Mouse (Mus musculus) left cerebral cortex, postnatal 10 days (tissue): ENCODE results near the gene Ghrh. TPM values are rescaled to one million over a fixed set of nuclear protein-coding genes. Genes with fewer than 3 reads are reported as not detected.
A peak's percentile ranks its signal among the peaks of the same experiment; 100 is the strongest.
"Not testable (repeated sequence)": the region's sequence is repeated elsewhere in the genome, so short reads cannot be mapped to it uniquely, and the experiment has no call there.

Source experiments
- DNase-seq, 2 experiments: peaks; one replicate each; pipeline ENCODE4 v3.0.0; 2021 to 2022; ENCODE audit warnings: low spot score in 2 of 2, mixed read lengths in 1 of 2; ENCODE audit errors: extremely low spot score in 1 of 2
- intact Hi-C: fragments of 180-260 bp; cut with DNase I; formaldehyde crosslinking; loops from one replicate; pipeline ENCODE4 v1.15.1; 2025
- total RNA-seq, 2 experiments: library from RNA; stranded (reverse); gene quantifications; 2 replicates each; pipeline ENCODE4 v1.2.3; 2021

Gene Ghrh
- total RNA-seq = not detected

GRCm38 (mm10) chr2:157347361-157348159 lies at the start of gene Ghrh:
Ghrh (minus strand) TSS chr2:157347506.
- DNase-seq = peak; percentile 63 to 69
- intact Hi-C loops = no loop called here

DNA sequence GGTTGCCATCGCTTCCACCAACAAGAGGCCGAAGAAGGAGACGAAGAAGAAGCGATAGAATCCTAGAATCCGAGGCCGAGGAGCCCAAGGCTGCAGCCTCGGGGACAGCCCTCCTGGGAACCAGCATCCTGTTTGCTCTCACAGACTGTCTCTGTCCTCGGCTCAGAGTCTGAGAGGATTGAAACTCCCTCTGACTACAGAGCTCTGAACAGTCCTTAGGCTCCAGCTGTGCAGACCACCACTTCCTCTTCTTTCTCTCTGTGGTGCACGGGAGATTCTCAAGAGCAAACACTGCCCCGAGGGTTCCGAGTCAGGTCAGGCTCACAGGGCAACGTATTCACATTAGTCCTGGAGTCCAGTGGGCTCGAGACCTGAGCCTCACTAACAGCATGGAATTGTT lies 48.7 kb upstream of the Ghrh start:
- peak in 1 of 2 experiments; percentile 49 for DNase-seq
- intact Hi-C loops = no loop called here

- no peak for DNase-seq
- intact Hi-C loops = no loop called here
Measured at GRCm38 (mm10) chr2:157395371-157395770, 48.1 kb upstream of the Ghrh start.

- intact Hi-C loops = no loop called here
- no peak for DNase-seq
Measured at GRCm38 (mm10) chr2:157394868-157395267, 47.6 kb upstream of the Ghrh start.

DNA sequence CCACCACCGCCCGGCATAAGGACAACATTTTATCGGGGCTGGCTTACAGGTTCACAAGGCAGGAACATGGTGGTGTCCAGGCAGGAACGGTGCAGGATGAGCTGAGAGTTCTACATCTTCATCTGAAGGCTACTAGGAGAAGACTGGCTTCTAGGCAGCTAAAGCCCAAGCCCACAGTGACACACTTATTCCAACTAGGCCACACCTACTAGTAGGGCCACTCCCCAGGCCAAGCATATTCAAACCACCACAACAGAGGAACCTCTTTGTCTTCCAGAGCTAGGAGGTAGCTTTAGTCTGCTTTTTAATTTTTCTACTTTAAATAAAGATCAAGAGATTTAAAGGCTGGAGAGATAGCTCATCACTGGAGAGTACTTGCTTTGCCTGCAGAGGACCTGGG lies 46.2 kb upstream of the Ghrh start:
- no peak for DNase-seq
- intact Hi-C loops = no loop called here

DNA sequence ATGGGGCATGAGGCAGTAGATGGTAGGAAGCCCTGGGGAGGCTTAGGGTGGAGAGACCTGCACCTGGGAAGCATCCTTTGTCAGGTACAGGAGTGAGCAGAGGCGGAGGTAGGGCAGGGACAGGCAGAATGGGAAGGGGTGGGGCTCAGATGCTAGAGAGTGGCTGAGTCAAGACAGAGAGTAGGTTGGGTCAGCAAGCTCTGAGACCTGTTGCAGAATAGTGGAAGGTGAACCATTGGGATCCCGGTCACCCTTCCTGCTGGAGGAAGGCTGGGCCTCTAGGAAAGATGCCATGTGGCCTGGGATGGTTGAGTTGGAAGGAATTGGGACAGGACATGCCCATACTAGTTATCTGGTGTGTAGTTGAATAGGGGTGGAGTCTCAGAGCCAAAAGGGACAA lies 45.0 kb upstream of the Ghrh start:
- DNase-seq = no peak
- intact Hi-C loops = no loop called here

GRCm38 (mm10) chr2:157389591-157389921 lies 42.2 kb upstream of the Ghrh start:
- intact Hi-C loops = no loop called here
- no peak for DNase-seq

DNA sequence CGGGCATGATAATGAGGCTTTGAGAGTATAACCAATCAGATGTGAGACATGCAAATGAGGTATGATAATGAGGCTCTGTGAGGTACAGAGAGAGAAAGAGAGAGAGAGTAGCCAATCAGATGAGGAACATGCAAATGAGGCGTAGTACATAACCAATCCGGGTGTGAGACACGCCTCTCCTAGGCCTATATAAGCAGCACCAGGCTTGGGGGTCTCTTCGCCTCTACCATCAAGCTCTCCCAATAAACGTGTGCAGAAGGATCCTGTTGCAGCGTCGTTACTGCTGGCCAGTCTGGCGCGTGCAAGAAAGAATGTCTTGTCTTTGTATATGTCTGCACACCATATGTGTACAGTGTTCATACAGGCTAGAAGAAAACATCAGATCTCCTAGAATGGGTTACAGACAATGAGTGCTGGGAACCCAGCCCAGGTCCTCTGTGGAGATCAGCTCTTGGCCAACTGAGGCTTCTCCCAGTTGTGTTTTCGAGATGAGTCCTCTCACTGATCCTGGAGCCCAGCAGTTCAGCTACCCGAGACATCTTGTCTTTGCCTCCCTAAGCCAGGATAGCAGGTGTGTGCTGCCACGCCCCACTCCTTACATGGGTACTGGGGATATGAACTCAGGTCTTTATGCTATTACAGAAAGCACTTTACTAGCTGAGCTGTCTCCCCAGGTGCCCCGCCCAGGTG lies 41.7 kb upstream of the Ghrh start:
- DNase-seq, intact Hi-C loops: not testable (repeated sequence)

DNA sequence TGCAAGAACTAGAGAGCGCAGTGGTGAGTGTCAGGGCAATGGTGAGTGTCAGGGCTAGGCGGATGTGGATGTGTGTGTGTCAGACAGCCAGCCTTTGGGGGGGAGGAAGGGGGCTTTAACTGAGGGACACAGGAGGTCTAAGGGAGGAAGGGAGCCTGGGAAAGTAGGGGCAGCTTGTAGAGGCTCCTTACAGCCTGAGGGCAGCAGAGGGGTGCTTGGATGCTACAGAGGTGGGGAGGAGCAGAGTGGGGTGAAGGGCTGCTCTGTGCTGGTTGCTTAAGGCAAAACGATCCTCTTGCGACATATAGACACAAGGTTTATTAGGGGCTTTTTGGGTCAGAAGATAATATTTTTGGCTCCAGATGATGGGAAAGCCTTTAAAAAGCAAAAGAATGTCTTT lies 37.5 kb upstream of the Ghrh start:
- DNase-seq = no peak
- intact Hi-C loops = no loop called here

GRCm38 (mm10) chr2:157376995-157377394 lies 29.7 kb upstream of the Ghrh start:
- no peak for DNase-seq
- intact Hi-C loops = no loop called here

- DNase-seq = no peak
Measured at GRCm38 (mm10) chr2:157375794-157376757, 28.8 kb upstream of the Ghrh start.

GRCm38 (mm10) chr2:157375051-157375450 lies 27.7 kb upstream of the Ghrh start:
- intact Hi-C loops = no loop called here
- DNase-seq = no peak

More at GRCm38 (mm10) chr2:157375794-157376757, 28.8 kb upstream of the Ghrh start:
- intact Hi-C loops = no loop called here

DNA sequence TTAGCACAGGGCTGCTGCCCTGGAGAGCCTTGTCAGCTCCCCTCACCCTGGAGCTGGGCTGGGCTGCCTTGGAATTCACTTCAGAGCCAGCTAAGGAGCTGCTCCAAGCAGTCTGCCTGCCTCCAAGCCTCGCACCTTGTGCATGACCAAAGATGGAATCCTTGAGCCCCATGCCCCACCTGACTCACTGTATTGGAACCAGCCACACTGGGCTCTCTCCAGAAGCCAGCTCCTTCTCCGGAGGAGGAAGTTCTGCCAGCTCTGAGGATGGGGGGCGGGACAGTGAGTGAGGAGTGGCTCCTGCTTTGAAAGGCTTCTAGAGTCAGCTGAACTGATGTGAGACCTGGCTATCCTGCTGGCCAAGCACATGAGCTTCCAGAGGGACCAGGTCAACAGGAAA lies 26.4 kb upstream of the Ghrh start:
- DNase-seq = no peak
- intact Hi-C loops = no loop called here

DNA sequence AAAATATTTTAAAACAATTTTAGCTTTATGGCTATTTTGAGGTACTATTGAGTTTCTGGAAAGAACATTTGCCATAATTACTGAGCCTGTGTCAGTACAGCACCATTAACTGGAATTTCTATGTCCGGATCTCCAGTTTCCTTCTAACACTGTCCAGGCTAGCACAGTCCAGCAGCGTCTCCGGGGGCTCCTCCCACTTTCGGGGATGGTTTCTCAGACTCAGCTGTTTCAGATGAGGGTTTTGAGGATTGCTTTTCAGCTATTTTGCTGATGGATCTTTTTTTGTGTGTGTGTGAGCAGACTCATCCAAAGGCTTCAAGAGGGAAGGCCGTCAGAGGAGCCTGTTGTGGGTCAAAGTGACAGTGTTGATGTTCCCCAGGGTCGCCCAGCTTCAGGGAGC lies 24.4 kb upstream of the Ghrh start:
- intact Hi-C loops = no loop called here
- peak in 1 of 2 experiments; percentile 50 for DNase-seq

DNA sequence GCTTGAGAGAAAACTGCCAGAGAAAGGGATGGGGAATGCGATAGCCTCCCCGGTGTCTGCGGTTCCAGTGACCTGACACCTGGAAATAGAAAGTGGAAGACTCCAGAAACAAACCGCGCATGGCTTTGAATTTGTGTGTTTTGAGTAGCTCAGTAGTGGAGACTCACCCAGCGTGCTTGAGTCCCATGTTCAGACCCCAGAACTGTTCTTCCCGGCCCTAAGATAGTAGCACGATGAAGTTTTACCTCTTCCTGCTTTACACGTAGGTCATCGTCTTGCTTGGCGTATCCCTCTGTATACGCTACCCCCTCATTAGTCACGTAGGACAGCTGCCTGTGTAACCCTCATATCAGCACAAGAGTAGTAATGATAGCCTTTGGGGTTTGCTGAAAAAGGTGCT lies 20.7 kb upstream of the Ghrh start:
- DNase-seq = no peak
- intact Hi-C loops = no loop called here

DNA sequence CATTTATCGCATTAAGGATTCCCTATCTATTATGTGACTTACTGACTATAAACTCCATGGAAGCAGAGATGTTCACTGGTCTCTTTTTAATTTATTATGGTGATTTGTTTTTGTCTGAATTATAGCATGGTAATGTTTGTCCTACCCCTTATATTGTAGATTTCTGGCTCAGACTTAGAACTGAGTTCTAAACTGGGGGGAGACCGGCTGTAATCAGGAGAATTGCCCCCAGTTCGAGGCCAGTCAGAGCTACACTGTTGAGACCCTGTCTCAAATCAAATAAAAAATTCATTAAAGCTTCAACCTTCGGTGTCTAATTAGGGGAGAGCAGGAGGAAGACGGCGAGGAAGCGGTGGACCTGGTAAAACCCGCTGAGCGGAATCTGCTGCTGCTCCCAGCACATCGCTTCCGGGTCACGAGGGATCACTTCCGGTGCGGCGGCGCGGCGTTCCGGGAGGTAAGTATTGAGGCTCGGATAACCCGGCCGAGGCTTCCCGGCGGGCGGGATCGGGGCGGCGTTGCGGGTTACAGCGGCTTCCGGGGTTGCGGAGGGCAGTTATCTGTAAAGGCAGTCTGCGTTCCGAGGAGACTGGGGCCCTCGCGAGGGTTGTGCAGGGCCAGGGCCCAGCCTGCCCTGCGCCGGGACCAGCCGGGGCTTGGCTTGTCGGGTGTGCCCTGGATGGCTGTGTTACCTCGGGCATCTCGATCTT lies 20.0 kb upstream of the Ghrh start, which contains the start of gene Manbal:
Gene Manbal (plus strand): TSS at position 411 of the 710 bp plus-strand sequence.
- peak; percentile 93 to 97 for DNase-seq
- intact Hi-C loops = no loop called here

DNA sequence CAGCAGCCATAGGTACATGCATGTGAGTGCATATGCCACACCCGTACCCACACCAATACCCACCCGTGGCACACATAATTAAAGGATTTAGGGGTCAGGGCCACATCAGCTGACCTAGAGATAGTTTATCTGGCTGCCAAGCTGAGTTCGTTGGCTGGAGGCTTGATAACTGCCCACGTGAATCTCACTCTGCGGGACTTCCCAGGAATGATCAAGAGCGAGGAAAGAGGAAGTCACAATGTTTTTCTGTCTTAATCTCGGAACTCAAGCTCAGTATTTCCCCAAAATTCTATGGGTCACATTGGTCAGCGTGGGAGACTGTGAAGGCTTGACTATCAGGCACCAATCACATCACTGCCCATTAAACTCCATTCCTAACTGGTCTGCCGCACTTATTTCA lies 19.5 kb upstream of the Ghrh start:
- DNase-seq = no peak
- intact Hi-C loops = no loop called here

DNA sequence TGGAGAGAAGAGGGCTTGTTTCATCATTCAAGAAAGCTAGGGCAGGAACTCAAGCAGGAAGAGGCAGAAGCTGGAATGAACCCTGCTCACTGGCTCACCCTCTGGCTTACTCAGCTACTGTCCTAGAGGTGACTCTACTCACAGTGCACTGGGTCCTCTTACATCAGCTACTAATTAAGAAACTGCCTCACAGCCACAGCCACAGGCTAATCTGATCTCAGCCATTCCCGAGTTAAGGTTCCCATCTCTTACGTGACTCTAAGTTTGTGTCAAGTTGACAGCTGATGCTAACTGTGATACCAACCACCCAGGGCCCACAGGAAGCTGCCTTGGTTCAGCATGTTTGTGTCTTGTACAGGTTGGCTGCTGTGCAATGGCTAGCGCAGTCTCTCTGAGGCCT lies 15.7 kb upstream of the Ghrh start:
- no peak for DNase-seq
- intact Hi-C loops = no loop called here

GRCm38 (mm10) chr2:157360028-157360427 lies 12.7 kb upstream of the Ghrh start:
- intact Hi-C loops = no loop called here
- no peak for DNase-seq
